Mouse (Mus musculus) kidney, adult 2 months (tissue): ENCODE data around the gene Mt1.

Experiments used
- CTCF ChIP-seq: fragments of 200-500 bp; conservative IDR thresholded peaks from 2 replicates; pipeline ENCODE4 v1.5.1; 2011; ENCODE audit warnings: low read depth, mild to moderate bottlenecking, control low read depth, low read length, moderate library complexity, mixed read lengths; ENCODE audit not compliant: insufficient read depth, insufficient read length
- POLR2A ChIP-seq: fragments of 200-500 bp; IDR thresholded peaks from one replicate; pipeline ENCODE4 v1.6.1; 2011; ENCODE audit warnings: low read depth, low read length, control low read depth

DNA sequence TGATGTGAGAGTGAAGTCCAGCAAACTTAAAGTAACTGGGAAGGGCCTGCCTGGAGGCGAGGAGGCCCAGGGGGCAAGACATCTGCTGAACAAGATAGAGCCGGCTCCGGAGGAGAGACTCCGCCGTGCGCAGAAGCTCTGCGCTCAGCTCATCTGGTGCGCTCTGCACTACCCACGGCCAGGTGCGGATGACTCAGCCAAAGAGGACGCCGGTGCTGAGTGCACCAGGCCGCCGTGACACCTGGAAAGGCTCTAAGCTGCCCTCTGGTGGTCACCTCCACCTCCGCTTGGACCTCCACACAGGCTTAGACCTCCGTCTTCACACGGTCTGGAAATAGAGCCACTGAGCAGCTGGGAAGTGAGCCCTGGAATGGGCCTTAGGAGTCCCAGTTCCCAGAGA is 7.7 kb downstream of the Mt1 start:
- no peak for TF ChIP-seq POLR2A
- TF ChIP-seq CTCF, result peak; percentile 91
